Mouse (Mus musculus) liver, embryonic 14.5 days (tissue): Measurements from ENCODE around the gene Ccn2.
A peak's percentile ranks its signal among the peaks of the same experiment; 100 is the strongest.

Experiments
- CTCF ChIP-seq: IDR thresholded peaks from 2 replicates; pipeline ENCODE4 v1.5.1; 2016; ENCODE audit warnings: antibody characterized with exemption, low read depth, control low read depth
- EP300 ChIP-seq: IDR thresholded peaks from 2 replicates; pipeline ENCODE4 v1.6.1; 2016; ENCODE audit warnings: antibody characterized with exemption, low read depth

DNA sequence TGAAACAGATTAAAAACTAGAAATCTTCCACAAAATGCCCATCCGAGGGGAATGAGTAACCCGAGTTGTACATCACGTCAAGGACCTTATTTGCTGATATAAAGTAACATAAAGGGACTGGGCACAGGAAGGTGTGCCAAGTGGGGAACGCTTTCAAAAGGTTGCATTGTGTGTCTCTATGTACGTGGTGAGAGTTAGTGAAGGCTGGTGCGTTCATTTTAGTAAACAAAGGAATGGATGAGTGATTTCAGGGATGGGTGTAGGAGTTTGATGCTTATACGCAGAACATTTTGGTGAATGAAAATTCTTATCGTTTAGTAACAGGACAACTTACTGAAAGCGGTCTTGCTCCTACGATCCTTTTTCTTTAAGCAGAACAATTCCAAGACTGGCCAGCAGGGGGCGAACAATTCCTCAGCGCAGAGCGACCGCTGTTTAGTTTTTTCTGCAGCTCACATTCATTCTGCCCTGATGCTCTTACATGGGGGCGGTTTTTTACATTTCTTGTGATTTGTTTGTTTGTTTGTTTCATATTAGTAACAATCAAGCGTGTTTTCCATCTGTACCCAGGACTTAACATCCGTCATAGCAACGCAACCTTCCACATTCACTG lies 35.3 kb downstream of the Ccn2 start:
- TF ChIP-seq CTCF: peak; percentile 90
- TF ChIP-seq EP300: no peak
